Mouse (Mus musculus): ENCODE results near the gene Htra1. TPM values are rescaled to one million over a fixed set of nuclear protein-coding genes. Genes with fewer than 3 reads are reported as not detected.

Htra1 gene
- polyA plus RNA-seq (2012; rRNA removed), result 659 and 867 TPM in 2 replicates

GRCm38 (mm10) chr7:130935793-130936471, at the start of gene Htra1:
Gene Htra1, plus strand, starts transcription at chr7:130936111.

GRCm38 (mm10) chr7:131031755-131032154, 95.8 kb downstream of the Htra1 start, which contains the start of gene Dmbt1:
Gene Dmbt1, plus strand, starts transcription at chr7:131032053.

Other genes with a start within 250 kb of the Htra1 start
- 0.31 and 0.81 TPM in 2 replicates for gene Btbd16, start 162.0 kb upstream of the Htra1 start, polyA plus RNA-seq (2012; rRNA removed)
- 38.5 and 38.7 TPM in 2 replicates for gene Plekha1, start 70.4 kb upstream of the Htra1 start, polyA plus RNA-seq (2012; rRNA removed)
- gene Dmbt1, start 95.9 kb downstream of the Htra1 start, polyA plus RNA-seq (2012; rRNA removed), result 0.23 and 0.39 TPM in 2 replicates
- gene 4933402N03Rik, start 210.2 kb downstream of the Htra1 start, polyA plus RNA-seq (2012; rRNA removed), result not detected in 2 replicates
- gene 5430419D17Rik, start 238.3 kb downstream of the Htra1 start, polyA plus RNA-seq (2012; rRNA removed), result 1.8 and 2.8 TPM in 2 replicates